Mouse (Mus musculus) bone marrow, adult 2 months (tissue): ENCODE results near the gene Commd7. TPM values are rescaled to one million over a fixed set of nuclear protein-coding genes. Genes with fewer than 3 reads are reported as not detected.

ENCODE experiments used
- H3K27ac ChIP-seq: fragments of 200-500 bp; 2 replicates; pipeline ENCODE4 v1.5.1; 2012; ENCODE audit warnings: low read depth, mild to moderate bottlenecking, control low read depth, inconsistent platforms, low read length; ENCODE audit not compliant: control insufficient read depth, poor library complexity, insufficient read depth
- H3K4me1 ChIP-seq: fragments of 200-500 bp; 2 replicates; pipeline ENCODE4 v1.6.1; 2011; ENCODE audit warnings: low read length; ENCODE audit not compliant: control insufficient read depth, insufficient read depth
- H3K4me3 ChIP-seq: fragments of 200-500 bp; replicated peaks from 2 replicates; pipeline ENCODE3; 2011; ENCODE audit warnings: mild to moderate bottlenecking, low read depth, low read length, control low read depth; ENCODE audit not compliant: control insufficient read depth
- CTCF ChIP-seq: fragments of 200-500 bp; IDR thresholded peaks from 2 replicates; pipeline ENCODE4 v1.5.1; 2011; ENCODE audit warnings: low read length, control low read depth; ENCODE audit not compliant: control insufficient read depth, insufficient read depth
- POLR2A ChIP-seq: fragments of 200-500 bp; IDR thresholded peaks from 2 replicates; pipeline ENCODE4 v1.6.1; 2011; ENCODE audit warnings: low read depth, mild to moderate bottlenecking, control low read depth, low read length, borderline replicate concordance; ENCODE audit not compliant: control insufficient read depth
- WGBS: fragments of 180-500 bp; shearing (Covaris S2); methylation state at CpG from one replicate; pipeline ENCODE4 v1.1.7; 2018; 5-methylcytosine and 5-hydroxymethylcytosine counted together
- polyA plus RNA-seq: library from polyadenylated mRNA; stranded (reverse); fragments of >200 nt; gene quantifications from 2 replicates; pipeline ENCODE4 v1.2.4, GENCODE M21; 2011; ENCODE audit warnings: low replicate concordance; ENCODE audit not compliant: missing spikeins, insufficient read depth, insufficient read length

Commd7 gene
- polyA plus RNA-seq, 1 experiment: 22.0 TPM

DNA sequence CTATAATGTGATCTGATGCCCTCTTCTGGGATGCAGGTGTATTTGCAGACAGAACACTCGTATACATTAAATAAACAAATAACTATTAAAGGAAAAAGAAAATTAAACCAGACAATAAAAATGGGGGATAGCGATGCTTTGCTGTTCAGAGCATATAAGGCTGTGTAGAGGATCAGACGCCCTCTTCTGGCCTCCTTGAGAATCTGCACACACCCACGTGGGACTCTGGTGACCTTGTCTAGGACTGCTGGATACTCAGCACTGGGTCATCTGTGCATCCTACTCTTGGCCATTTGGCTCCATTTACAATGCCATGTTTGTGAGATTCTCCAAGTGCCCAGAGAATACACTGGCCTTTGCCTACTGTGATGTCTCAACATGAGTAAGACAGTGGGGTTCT lies 28.9 kb downstream of the Commd7 start:
- no peak overlapping the region for H3K27ac ChIP-seq

GRCm38 (mm10) chr2:153600667-153601648 lies 31.6 kb downstream of the Commd7 start:
- no peak overlapping the region for H3K27ac ChIP-seq
- WGBS: 64% methylated on average over 16 of the region's 16 CpGs
- H3K4me1 ChIP-seq: no peaks in the 10 kb centered on the region
- TF ChIP-seq CTCF (no peak), POLR2A (no peak)
- no peak overlapping the region for H3K4me3 ChIP-seq

More for the DNA sequence above, 28.9 kb downstream of the Commd7 start:
- no peak for TF ChIP-seq POLR2A
- no peak for TF ChIP-seq CTCF
- peaks cover 2% of the 10 kb centered on the region; the same call in 1 of the 2 replicates for H3K4me1 ChIP-seq
- no peak overlapping the region for H3K4me3 ChIP-seq
- WGBS: 45% methylated on average over 4 of the region's 4 CpGs

DNA sequence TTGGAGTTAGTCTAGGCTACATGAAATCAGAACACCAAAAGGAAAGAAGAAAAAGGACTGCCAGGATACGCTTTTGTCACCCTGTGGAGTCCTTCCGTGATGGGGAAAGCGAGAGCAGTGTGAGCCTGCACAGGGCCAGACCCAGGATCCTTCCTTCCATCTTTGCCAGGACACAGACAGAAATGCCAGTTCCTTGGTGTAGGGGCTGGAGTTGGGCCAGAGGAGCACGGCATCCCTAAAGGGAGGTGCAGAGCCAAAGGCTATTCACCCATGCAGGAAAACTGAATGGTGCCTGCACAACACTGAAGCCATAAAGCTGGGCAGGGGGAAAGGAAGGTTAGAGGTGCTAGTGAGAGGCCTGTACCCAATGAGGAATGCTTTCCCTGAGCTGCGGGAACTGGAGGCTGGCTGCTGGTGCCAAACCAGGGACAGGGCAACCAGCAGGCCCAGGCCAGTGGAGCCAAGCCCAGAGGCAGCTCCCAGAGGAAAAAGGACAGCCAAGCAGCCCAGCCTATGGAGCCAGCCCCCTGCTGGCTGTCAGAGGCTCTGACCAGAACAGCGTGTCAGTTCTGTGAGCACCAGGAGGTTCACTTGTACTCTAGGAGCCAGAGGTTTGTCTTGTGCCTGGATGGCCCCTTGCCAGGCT lies 32.4 kb downstream of the Commd7 start:
- TF ChIP-seq POLR2A (no peak), CTCF (no peak; the same call in 1 of the 2 replicates)
- Histone ChIP-seq H3K27ac (no peak overlapping the region), H3K4me1 (no peaks in the 10 kb centered on the region), H3K4me3 (no peak overlapping the region)
- WGBS: 65% methylated on average over 6 of the region's 6 CpGs

DNA sequence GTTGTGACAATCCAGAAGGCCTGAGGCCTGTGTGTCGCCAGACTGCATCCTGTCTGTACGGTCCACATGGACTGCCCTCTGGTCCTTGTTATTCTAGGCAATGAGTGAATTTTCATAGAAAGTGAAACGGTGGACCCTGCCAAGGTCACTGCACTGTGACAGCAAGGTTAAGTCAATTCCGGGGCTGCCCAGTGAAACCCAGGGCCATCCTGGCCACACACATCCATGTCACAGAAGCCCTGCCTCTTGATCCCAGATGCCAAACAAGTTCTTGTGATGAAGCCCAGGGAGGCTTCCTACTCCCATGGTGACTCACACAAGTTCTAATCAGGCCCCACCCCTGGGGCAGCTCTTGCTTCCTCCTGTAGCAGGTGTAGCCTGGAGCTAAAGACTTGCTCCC lies 35.0 kb downstream of the Commd7 start:
- TF ChIP-seq POLR2A: no peak
- TF ChIP-seq CTCF: no peak
- no peak overlapping the region for H3K4me3 ChIP-seq
- no peak overlapping the region for H3K27ac ChIP-seq
- 84% methylated on average over 4 of the region's 4 CpGs for WGBS
- no peaks in the 10 kb centered on the region; the same call in 1 of the 2 replicates for H3K4me1 ChIP-seq

- TF ChIP-seq POLR2A (no peak), CTCF (no peak)
- no peak overlapping the region for H3K4me3 ChIP-seq
- WGBS: 94% methylated on average over 3 of the region's 3 CpGs
- no peaks in the 10 kb centered on the region; the same call in 1 of the 2 replicates for H3K4me1 ChIP-seq
- H3K27ac ChIP-seq: no peak overlapping the region
These were observed 35.6 kb downstream of the Commd7 start for GRCm38 (mm10) chr2:153597014-153597413.

GRCm38 (mm10) chr2:153594998-153595397 lies 37.6 kb downstream of the Commd7 start:
- TF ChIP-seq POLR2A (no peak), CTCF (no peak)

GRCm38 (mm10) chr2:153593186-153593585 lies 39.4 kb downstream of the Commd7 start:
- no peak for TF ChIP-seq POLR2A
- no peaks in the 10 kb centered on the region; the same call in 1 of the 2 replicates for H3K4me1 ChIP-seq
- no peak overlapping the region for H3K4me3 ChIP-seq
- 85% methylated on average over 9 of the region's 9 CpGs for WGBS
- no peak overlapping the region for H3K27ac ChIP-seq

More at GRCm38 (mm10) chr2:153594998-153595397, 37.6 kb downstream of the Commd7 start:
- WGBS: 78% methylated on average over 4 of the region's 4 CpGs
- Histone ChIP-seq H3K4me1 (no peaks in the 10 kb centered on the region; the same call in 1 of the 2 replicates), H3K27ac (no peak overlapping the region), H3K4me3 (no peak overlapping the region)
